Mouse (Mus musculus): ENCODE results near the gene Ankrd44. TPM values are rescaled to one million over a fixed set of nuclear protein-coding genes. Genes with fewer than 3 reads are reported as not detected.

Ankrd44 gene
- polyA plus RNA-seq, 1 experiment from 2014 or later = 33.0 TPM

DNA sequence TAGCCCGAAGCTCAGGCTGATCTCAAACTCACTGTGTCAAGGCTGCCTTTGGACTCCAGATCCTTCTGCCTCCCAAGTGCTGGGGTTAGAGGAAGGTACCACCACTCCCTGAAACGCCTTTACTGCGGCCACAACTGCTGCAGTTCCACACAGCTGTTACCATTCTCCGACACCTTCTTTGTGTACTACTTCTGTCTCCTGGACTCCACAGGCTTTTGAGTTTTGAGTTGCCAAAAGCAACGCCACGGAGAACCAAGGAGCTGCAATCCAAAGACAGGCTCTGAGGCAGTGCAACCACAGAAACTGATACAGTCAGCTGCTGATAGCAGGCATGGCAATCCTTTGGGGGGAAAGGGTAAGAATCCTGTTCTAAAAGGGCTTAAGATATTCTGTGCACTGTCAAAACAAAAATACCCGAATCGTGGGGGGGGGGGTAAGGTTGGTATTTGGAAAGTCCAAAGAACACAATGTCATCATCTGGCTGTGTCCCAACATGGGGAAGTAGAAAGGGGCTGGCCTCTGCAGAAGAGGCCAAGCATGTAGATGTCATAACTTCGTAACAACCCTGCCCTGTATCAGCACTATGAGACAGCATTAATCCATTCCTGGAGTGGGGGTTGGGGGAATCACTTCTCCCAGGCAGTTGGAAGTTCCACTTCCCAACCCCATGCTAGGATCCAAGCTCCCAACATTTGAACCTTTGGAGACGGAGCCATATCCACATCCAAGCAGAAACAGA lies 116.2 kb downstream of the Ankrd44 start:
- WGBS (ENCODE audit: missing documents) = 80% methylated on average over 10 of the region's 10 CpGs
- Histone ChIP-seq H3K79me2 (ENCODE audit: inconsistent target) (peaks cover 6% of the 10 kb centered on the region; the same call in 1 of the 2 replicates), H3K27ac (no peak overlapping the region), H3K4me3 (ENCODE audit: inconsistent target) (no peak overlapping the region), H3K36me3 (ENCODE audit: inconsistent target) (no peaks in the 10 kb centered on the region)

DNA sequence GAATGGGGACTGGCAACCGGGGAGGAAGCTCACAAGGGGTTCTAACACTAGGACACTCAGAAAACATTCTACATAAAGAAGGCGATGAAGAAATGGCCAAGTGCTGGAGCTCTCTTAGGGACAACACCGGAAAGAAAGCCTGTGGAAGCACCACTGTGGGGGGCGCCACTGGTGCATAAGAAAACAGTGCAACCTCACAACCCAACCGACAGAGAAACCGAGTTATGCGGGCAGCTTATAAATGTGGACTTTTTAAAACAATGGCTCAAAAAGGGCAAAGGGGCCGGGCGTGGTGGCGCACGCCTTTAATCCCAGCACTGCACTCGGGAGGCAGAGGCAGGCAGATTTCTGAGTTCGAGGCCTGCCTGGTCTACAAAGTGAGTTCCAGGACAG lies 117.1 kb downstream of the Ankrd44 start:
- no peak overlapping the region for H3K4me3 ChIP-seq (ENCODE audit: inconsistent target)
- H3K27ac ChIP-seq = no peak overlapping the region
- 95% methylated on average over 13 of the region's 13 CpGs for WGBS (ENCODE audit: missing documents)
- H3K36me3 ChIP-seq (ENCODE audit: inconsistent target) = no peaks in the 10 kb centered on the region
- H3K79me2 ChIP-seq (ENCODE audit: inconsistent target) = peaks cover 6% of the 10 kb centered on the region; the same call in 1 of the 2 replicates

DNA sequence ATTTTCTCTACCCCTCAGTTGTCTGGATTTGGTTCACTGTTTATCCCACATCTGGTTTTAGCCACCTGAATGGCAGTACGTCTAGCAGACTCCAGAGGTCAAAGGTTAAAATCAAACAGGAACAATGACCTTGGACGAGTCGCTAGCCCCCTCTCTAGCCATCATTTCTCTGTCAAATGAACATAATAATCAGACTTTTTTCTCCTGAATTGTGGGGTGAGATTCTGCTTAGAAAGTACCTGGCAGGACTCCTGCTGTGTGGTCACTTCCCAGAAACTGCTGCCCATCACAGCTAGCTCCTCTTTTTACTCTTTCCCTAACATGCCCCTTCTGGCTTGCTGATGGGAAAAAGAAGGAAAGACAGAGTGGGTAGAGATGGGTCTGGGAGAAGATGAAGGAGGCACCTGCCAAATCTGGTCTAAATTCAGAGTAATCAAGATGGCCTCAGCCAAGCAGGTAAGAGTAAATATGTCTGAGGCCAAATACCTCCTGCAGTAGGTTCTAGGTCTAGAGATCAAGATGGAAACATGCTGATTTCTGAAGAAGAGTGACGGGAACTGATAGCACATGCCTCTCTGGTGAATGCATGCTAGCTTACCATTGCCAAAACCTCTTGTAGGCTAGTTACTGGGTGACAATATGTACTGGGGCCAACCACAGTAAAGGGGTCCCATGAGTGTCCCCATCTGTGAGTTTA lies 117.6 kb downstream of the Ankrd44 start:
- Histone ChIP-seq H3K36me3 (ENCODE audit: inconsistent target) (no peaks in the 10 kb centered on the region), H3K27ac (no peak overlapping the region), H3K4me3 (ENCODE audit: inconsistent target) (no peak overlapping the region), H3K79me2 (ENCODE audit: inconsistent target) (peaks cover 6% of the 10 kb centered on the region; the same call in 1 of the 2 replicates)
- WGBS (ENCODE audit: missing documents) = 100% methylated on average over 4 of the region's 4 CpGs

GRCm38 (mm10) chr1:54807832-54808231 lies 118.4 kb downstream of the Ankrd44 start:
- Histone ChIP-seq H3K27ac (no peak overlapping the region), H3K36me3 (ENCODE audit: inconsistent target) (no peaks in the 10 kb centered on the region), H3K4me3 (ENCODE audit: inconsistent target) (no peak overlapping the region), H3K79me2 (ENCODE audit: inconsistent target) (peaks cover 6% of the 10 kb centered on the region; the same call in 1 of the 2 replicates)
- WGBS (ENCODE audit: missing documents) = 95% methylated on average over 3 of the region's 3 CpGs

GRCm38 (mm10) chr1:54806116-54806850 lies 119.9 kb downstream of the Ankrd44 start:
- no peaks in the 10 kb centered on the region for H3K36me3 ChIP-seq (ENCODE audit: inconsistent target)
- no peak overlapping the region for H3K27ac ChIP-seq
- H3K4me3 ChIP-seq (ENCODE audit: inconsistent target) = no peak overlapping the region
- H3K79me2 ChIP-seq (ENCODE audit: inconsistent target) = peaks cover 7% of the 10 kb centered on the region; the same call in 1 of the 2 replicates
- WGBS (ENCODE audit: missing documents) = 96% methylated on average over 2 of the region's 2 CpGs

- Histone ChIP-seq H3K36me3 (ENCODE audit: inconsistent target) (no peaks in the 10 kb centered on the region), H3K79me2 (ENCODE audit: inconsistent target) (peaks cover 16% of the 10 kb centered on the region; the same call in 1 of the 2 replicates), H3K27ac (no peak overlapping the region), H3K4me3 (ENCODE audit: inconsistent target) (no peak overlapping the region)
- WGBS (ENCODE audit: missing documents) = 91% methylated on average over 5 of the region's 9 CpGs
Measured at GRCm38 (mm10) chr1:54804406-54804805, 121.8 kb downstream of the Ankrd44 start.

DNA sequence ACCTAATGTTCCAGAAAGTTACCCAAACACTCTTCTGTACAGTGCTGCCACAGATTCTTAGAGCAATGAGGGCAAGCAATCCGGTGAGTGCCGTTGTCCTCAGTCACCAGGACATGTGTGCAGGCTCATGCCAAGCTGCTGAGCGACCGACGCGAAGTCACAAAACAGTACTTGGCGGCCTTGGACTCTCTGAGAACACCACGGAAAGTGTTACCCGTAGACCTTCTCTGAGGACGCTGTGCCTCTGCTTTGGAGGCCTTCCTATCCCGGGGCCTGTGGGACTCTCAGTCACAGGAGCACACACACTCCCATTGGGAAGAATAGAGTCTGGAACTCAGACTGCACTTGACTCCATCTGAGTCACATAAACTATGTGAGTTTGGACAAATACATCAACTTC lies 123.5 kb downstream of the Ankrd44 start:
- 90% methylated on average over 11 of the region's 11 CpGs for WGBS (ENCODE audit: missing documents)
- Histone ChIP-seq H3K36me3 (ENCODE audit: inconsistent target) (no peaks in the 10 kb centered on the region), H3K79me2 (ENCODE audit: inconsistent target) (peaks cover 11% of the 10 kb centered on the region; the same call in 1 of the 2 replicates), H3K4me3 (ENCODE audit: inconsistent target) (no peak overlapping the region), H3K27ac (no peak overlapping the region)

- Histone ChIP-seq H3K4me3 (ENCODE audit: inconsistent target) (no peak overlapping the region), H3K27ac (no peak overlapping the region), H3K79me2 (ENCODE audit: inconsistent target) (peaks cover 15% of the 10 kb centered on the region; the same call in 1 of the 2 replicates), H3K36me3 (ENCODE audit: inconsistent target) (no peaks in the 10 kb centered on the region)
- 96% methylated on average over 2 of the region's 3 CpGs for WGBS (ENCODE audit: missing documents)
Measured at GRCm38 (mm10) chr1:54801256-54801655, 124.9 kb downstream of the Ankrd44 start.

DNA sequence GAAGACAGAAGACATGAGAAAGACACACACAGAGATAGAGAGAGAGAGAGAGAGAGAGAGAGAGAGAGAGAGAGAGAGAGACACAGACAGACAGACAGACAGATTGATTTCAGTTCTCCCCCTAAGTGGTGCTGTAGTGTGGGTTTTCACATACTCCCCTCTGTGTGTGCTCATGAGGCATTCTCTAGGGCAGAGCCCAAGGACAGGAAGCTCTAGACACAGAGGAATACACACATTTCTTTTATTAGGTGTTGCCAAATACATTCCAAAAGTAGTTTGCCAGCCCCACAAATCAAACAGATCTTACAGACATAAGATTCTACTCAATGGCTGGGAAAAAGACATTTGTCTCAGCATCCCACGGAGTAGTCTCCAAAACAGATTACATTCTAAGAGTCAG lies 126.8 kb downstream of the Ankrd44 start:
- no peaks in the 10 kb centered on the region for H3K36me3 ChIP-seq (ENCODE audit: inconsistent target)
- H3K4me3 ChIP-seq (ENCODE audit: inconsistent target) = no peak overlapping the region
- peaks cover 18% of the 10 kb centered on the region; the same call in 1 of the 2 replicates for H3K79me2 ChIP-seq (ENCODE audit: inconsistent target)
- 100% methylated on average over 1 of the region's 1 CpGs for WGBS (ENCODE audit: missing documents)
- H3K27ac ChIP-seq = no peak overlapping the region

GRCm38 (mm10) chr1:54798415-54798814 lies 127.8 kb downstream of the Ankrd44 start:
- Histone ChIP-seq H3K27ac (peak overlapping the region; percentile 51), H3K79me2 (ENCODE audit: inconsistent target) (peaks cover 18% of the 10 kb centered on the region; the same call in 1 of the 2 replicates), H3K4me3 (ENCODE audit: inconsistent target) (no peak overlapping the region), H3K36me3 (ENCODE audit: inconsistent target) (no peaks in the 10 kb centered on the region)
- WGBS (ENCODE audit: missing documents) = 3% methylated on average over 3 of the region's 3 CpGs

GRCm38 (mm10) chr1:54794709-54795108 lies 131.5 kb downstream of the Ankrd44 start:
- Histone ChIP-seq H3K36me3 (ENCODE audit: inconsistent target) (peaks cover 4% of the 10 kb centered on the region; the same call in 1 of the 2 replicates), H3K4me3 (ENCODE audit: inconsistent target) (no peak overlapping the region), H3K79me2 (ENCODE audit: inconsistent target) (peaks cover 12% of the 10 kb centered on the region; the same call in 1 of the 2 replicates), H3K27ac (no peak overlapping the region)
- whole genome bisulfite sequencing (ENCODE audit: missing documents) = 100% methylated on average over 2 of the region's 2 CpGs

DNA sequence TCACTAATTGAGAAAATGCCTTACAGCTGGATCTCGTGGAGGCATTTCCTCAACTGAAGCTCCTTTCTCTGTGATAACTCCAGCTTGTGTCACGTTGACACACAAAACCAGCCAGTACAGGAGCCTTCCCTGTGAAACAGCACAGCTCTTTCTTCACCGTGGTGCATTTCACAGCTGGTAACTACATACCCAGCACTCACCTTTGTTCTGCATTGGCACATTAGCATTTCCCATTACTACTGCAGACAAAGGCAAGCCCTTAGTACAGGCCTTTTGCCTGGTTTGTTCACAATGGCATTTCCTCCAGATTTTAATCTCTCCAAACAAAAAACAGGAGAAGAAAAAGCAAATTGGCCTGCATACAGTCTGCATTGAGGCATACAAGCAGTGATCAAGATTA lies 134.8 kb downstream of the Ankrd44 start:
- peaks cover 4% of the 10 kb centered on the region; the same call in 1 of the 2 replicates for H3K36me3 ChIP-seq (ENCODE audit: inconsistent target)
- H3K79me2 ChIP-seq (ENCODE audit: inconsistent target) = peaks cover 5% of the 10 kb centered on the region; the same call in 1 of the 2 replicates
- H3K4me3 ChIP-seq (ENCODE audit: inconsistent target) = no peak overlapping the region
- WGBS (ENCODE audit: missing documents) = 98% methylated on average over 3 of the region's 3 CpGs
- no peak overlapping the region for H3K27ac ChIP-seq

DNA sequence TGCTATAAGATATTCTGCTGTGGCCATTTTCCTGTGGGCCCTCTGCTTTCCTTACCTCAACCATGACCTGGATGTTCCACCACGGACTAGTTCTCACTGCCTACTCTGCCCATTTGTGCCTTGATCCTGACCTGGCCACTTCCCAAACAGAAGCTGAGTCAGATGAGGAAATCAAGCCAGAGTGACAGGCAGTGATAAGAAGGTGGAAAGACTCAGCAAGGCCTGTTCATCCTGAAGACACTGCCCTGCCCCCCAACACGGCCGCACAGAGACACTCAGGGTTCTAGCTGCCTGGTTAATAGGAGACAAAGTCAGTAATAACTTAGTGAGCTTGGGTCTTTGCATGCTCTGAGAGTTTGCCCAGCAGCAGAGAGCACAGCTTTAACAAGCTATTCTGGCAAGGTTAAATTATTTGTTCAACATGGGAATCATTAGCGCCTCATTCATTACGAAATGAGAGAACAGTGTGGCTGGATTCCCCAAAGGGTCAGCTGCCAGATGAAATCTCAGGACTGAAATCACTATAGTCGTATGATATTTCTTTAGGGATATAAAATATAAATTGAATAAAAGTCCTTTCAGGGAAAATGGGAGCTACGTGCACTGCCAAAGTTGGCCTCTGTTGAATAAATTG lies 136.7 kb downstream of the Ankrd44 start:
- no peak overlapping the region for H3K4me3 ChIP-seq (ENCODE audit: inconsistent target)

DNA sequence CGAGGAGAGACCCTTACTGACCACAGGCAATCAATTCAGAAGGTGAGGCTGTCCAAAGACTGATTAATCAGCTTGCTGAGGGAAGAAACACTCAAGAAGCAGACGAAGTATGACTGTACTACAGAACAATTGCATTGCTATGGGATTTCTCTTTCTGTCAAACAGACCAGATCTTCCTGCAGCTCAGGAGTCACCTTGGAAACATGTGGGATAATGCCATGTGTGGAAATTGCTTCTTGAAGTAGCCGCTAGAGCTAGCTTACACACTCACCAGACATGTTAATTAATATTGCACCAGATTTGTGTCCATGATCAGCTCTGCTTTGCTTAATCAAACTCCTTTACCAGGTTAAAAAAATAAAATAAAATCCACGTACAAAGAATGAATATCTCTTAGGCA lies 137.8 kb downstream of the Ankrd44 start:
- Histone ChIP-seq H3K27ac (no peak overlapping the region), H3K4me3 (ENCODE audit: inconsistent target) (no peak overlapping the region), H3K79me2 (ENCODE audit: inconsistent target) (no peaks in the 10 kb centered on the region), H3K36me3 (ENCODE audit: inconsistent target) (peaks cover 4% of the 10 kb centered on the region; the same call in 1 of the 2 replicates)
- WGBS (ENCODE audit: missing documents) = 85% methylated on average over 3 of the region's 4 CpGs

More for the DNA sequence above, 136.7 kb downstream of the Ankrd44 start:
- peaks cover 4% of the 10 kb centered on the region; the same call in 1 of the 2 replicates for H3K36me3 ChIP-seq (ENCODE audit: inconsistent target)
- no peaks in the 10 kb centered on the region; the same call in 1 of the 2 replicates for H3K79me2 ChIP-seq (ENCODE audit: inconsistent target)
- no peak overlapping the region for H3K27ac ChIP-seq
- 83% methylated on average over 7 of the region's 7 CpGs for WGBS (ENCODE audit: missing documents)

Measured in macrophage (primary cell).